Mouse (Mus musculus): Measurements from ENCODE around the gene AI467606. TPM values are rescaled to one million over a fixed set of nuclear protein-coding genes. Genes with fewer than 3 reads are reported as not detected.
A peak's percentile ranks its signal among the peaks of the same experiment; 100 is the strongest.

AI467606 gene
- polyA plus RNA-seq, 1 experiment from 2014 or later, result 1.0 TPM

DNA sequence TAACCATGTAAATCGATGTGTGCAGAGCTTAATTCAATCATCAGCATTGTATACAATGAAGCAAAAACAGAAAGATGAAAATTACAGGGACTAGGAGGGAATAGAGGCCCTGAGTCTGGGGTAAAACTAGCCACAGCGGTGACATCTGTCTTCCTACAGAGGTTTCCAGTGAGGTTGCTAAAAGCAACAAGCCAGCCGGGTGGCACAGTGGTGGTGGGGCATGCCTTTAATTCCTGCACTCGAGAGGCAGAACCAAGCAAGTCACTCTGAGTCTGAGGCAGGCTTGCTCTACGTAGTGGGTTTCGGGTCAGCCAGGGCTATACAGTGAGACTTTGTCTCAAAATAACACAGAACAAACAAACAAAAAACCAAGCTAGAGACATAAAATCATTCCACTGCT, 11.0 kb downstream of the AI467606 start:
- ATAC-seq (ENCODE audit: low FRiP score) (no peak), DNase-seq (ENCODE audit: low spot score) (no peak)
- no peaks in the 10 kb centered on the region for H3K27me3 ChIP-seq (ENCODE audit: control insufficient read depth, insufficient read depth, low read length)
- H3K9ac ChIP-seq (ENCODE audit: low read depth, low read length), result no peak overlapping the region
- H3K4me2 ChIP-seq (replicated peaks; ENCODE audit: low read depth, low read length), result no peak overlapping the region
- H3K4me1 ChIP-seq (replicated peaks; ENCODE audit: control insufficient read depth, insufficient read depth, low read length), result no peaks in the 10 kb centered on the region
- H3K36me3 ChIP-seq (ENCODE audit: control insufficient read depth, insufficient read depth, low read length), result no peaks in the 10 kb centered on the region
- H3K4me3 ChIP-seq (ENCODE audit: low read depth, low read length), result no peak overlapping the region
- 79% methylated on average over 6 of the region's 6 CpGs for WGBS
- H3K27ac ChIP-seq (ENCODE audit: low read depth, low read length), result no peak overlapping the region
- H3K9me3 ChIP-seq (ENCODE audit: control insufficient read depth, low read length), result no peaks in the 10 kb centered on the region

DNA sequence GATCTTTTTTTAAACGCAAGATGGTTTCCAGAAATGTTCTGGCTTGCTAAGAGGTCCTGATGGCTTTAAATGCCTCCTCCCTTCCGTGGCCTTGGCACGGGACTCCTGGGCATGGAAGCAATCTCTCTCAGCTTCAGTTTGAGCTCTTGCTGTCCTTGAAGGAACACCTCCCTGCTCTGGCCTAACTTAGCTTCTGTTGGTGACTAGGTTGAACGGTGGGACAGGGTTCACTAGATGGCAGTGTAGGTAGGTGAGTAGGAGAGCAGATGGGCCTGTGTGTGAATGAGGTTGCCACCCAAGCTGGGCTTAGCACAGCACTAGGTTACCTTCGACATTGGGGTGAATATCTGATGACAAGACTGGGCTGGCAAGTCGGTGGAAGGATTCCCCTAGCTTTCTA, 12.8 kb downstream of the AI467606 start:
- WGBS, result 65% methylated on average over 6 of the region's 6 CpGs
- H3K36me3 ChIP-seq (ENCODE audit: control insufficient read depth, insufficient read depth, low read length), result no peaks in the 10 kb centered on the region
- no peaks in the 10 kb centered on the region for H3K27me3 ChIP-seq (ENCODE audit: control insufficient read depth, insufficient read depth, low read length)
- no peak for ATAC-seq (ENCODE audit: low FRiP score)
- H3K4me3 ChIP-seq (ENCODE audit: low read depth, low read length), result no peak overlapping the region
- H3K9ac ChIP-seq (ENCODE audit: low read depth, low read length), result no peak overlapping the region
- H3K4me1 ChIP-seq (replicated peaks; ENCODE audit: control insufficient read depth, insufficient read depth, low read length), result no peaks in the 10 kb centered on the region
- H3K4me2 ChIP-seq (replicated peaks; ENCODE audit: low read depth, low read length), result no peak overlapping the region
- peak; percentile 15 for DNase-seq (ENCODE audit: low spot score)
- H3K9me3 ChIP-seq (ENCODE audit: control insufficient read depth, low read length), result no peaks in the 10 kb centered on the region
- H3K27ac ChIP-seq (ENCODE audit: low read depth, low read length), result no peak overlapping the region

- ATAC-seq (ENCODE audit: low FRiP score), result peak; percentile 89
- Histone ChIP-seq H3K9ac (ENCODE audit: low read depth, low read length) (peak overlapping the region; percentile 47; the same call in 1 of the 2 replicates), H3K9me3 (ENCODE audit: control insufficient read depth, low read length) (no peaks in the 10 kb centered on the region), H3K4me2 (replicated peaks; ENCODE audit: low read depth, low read length) (peak overlapping the region; percentile 20), H3K4me3 (ENCODE audit: low read depth, low read length) (no peak overlapping the region), H3K36me3 (ENCODE audit: control insufficient read depth, insufficient read depth, low read length) (no peaks in the 10 kb centered on the region), H3K27ac (ENCODE audit: low read depth, low read length) (0 out of 2 replicates have a peak overlapping the region, but pooled peaks have one; percentile 12), H3K4me1 (replicated peaks; ENCODE audit: control insufficient read depth, insufficient read depth, low read length) (no peaks in the 10 kb centered on the region), H3K27me3 (ENCODE audit: control insufficient read depth, insufficient read depth, low read length) (no peaks in the 10 kb centered on the region)
- peak; percentile 94 for DNase-seq (ENCODE audit: low spot score)
- 16% methylated on average over 17 of the region's 17 CpGs for WGBS
These were observed 13.6 kb downstream of the AI467606 start for GRCm38 (mm10) chr7:127104560-127105332.

DNA sequence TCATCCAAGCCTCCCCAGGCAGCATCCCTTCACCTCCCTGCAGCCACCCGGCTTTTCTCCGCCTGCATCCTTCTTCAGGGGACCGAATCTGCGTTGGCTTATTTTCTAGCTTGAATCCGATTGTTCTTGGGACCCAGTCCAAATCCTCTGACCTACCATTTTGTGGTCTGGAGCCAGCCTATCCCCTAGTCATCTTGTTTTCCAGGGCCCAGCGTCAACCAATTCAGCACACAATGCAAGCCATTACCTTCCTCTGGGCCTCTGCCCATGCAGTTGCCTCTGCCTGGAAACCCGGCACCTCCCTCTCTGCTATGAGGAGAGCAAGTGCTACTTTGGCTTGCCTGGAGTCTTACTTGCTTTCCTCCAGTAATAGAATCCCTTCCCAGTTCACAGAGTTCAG, 14.4 kb downstream of the AI467606 start:
- WGBS, result 76% methylated on average over 7 of the region's 7 CpGs
- Histone ChIP-seq H3K27me3 (ENCODE audit: control insufficient read depth, insufficient read depth, low read length) (no peaks in the 10 kb centered on the region), H3K4me3 (ENCODE audit: low read depth, low read length) (no peak overlapping the region), H3K36me3 (ENCODE audit: control insufficient read depth, insufficient read depth, low read length) (no peaks in the 10 kb centered on the region), H3K4me2 (replicated peaks; ENCODE audit: low read depth, low read length) (no peak overlapping the region), H3K9ac (ENCODE audit: low read depth, low read length) (no peak overlapping the region), H3K9me3 (ENCODE audit: control insufficient read depth, low read length) (no peaks in the 10 kb centered on the region), H3K27ac (ENCODE audit: low read depth, low read length) (no peak overlapping the region), H3K4me1 (replicated peaks; ENCODE audit: control insufficient read depth, insufficient read depth, low read length) (no peaks in the 10 kb centered on the region)
- DNase-seq (ENCODE audit: low spot score), result no peak
- ATAC-seq (ENCODE audit: low FRiP score), result no peak

DNA sequence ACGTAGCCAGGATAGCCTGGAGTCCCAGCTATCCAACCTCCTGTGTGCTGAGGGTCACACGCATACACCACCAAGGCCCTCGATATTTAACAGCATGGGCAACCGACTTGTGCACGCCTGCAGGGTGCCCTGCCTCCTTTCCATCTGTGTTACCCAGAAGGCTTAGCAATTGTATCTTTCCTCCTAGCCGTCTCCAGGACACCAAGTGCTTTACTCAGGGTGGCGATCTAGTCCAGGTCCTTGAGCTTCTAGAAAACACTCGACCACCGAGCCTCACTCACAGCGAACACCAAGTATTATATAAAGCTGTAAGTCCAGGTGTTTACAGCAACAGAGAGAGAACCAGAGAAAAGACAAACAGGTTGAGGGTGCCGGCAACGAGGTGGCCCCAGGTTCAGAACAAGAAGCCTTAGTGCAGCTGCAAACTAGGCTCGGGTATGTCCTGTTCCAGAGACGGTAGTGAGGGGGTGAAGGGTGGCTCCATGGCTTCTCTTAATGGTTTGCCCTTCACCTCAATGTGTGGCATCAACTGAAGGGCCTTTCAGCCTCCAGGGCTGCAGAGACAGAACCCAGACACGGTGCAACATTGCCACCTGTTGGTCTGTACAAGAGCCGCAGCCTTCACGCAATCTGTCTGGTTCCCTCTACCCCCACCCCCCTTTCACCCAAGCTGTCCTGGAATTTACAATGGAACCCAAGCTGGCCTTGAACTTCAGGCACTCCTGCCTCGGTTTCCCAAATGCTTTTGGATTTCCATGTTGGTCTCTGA, 19.3 kb downstream of the AI467606 start:
- H3K4me1 ChIP-seq (replicated peaks; ENCODE audit: control insufficient read depth, insufficient read depth, low read length), result no peaks in the 10 kb centered on the region
- no peak overlapping the region for H3K9ac ChIP-seq (ENCODE audit: low read depth, low read length)
- H3K27ac ChIP-seq (ENCODE audit: low read depth, low read length), result no peak overlapping the region
- no peak overlapping the region for H3K4me2 ChIP-seq (replicated peaks; ENCODE audit: low read depth, low read length)
- H3K27me3 ChIP-seq (ENCODE audit: control insufficient read depth, insufficient read depth, low read length), result no peaks in the 10 kb centered on the region
- H3K4me3 ChIP-seq (ENCODE audit: low read depth, low read length), result no peak overlapping the region
- DNase-seq (ENCODE audit: low spot score) (peak; percentile 86), ATAC-seq (ENCODE audit: low FRiP score) (peak; percentile 54)
- no peaks in the 10 kb centered on the region for H3K36me3 ChIP-seq (ENCODE audit: control insufficient read depth, insufficient read depth, low read length)
- WGBS, result 52% methylated on average over 18 of the region's 18 CpGs
- H3K9me3 ChIP-seq (ENCODE audit: control insufficient read depth, low read length), result no peaks in the 10 kb centered on the region

- Histone ChIP-seq H3K27me3 (ENCODE audit: control insufficient read depth, insufficient read depth, low read length) (no peaks in the 10 kb centered on the region), H3K27ac (ENCODE audit: low read depth, low read length) (no peak overlapping the region), H3K4me3 (ENCODE audit: low read depth, low read length) (no peak overlapping the region), H3K4me2 (replicated peaks; ENCODE audit: low read depth, low read length) (no peak overlapping the region), H3K9ac (ENCODE audit: low read depth, low read length) (no peak overlapping the region), H3K9me3 (ENCODE audit: control insufficient read depth, low read length) (no peaks in the 10 kb centered on the region), H3K36me3 (ENCODE audit: control insufficient read depth, insufficient read depth, low read length) (no peaks in the 10 kb centered on the region), H3K4me1 (replicated peaks; ENCODE audit: control insufficient read depth, insufficient read depth, low read length) (no peaks in the 10 kb centered on the region)
- ATAC-seq (ENCODE audit: low FRiP score) (no peak; the same call in 1 of the 2 replicates), DNase-seq (ENCODE audit: low spot score) (peak; percentile 63)
- WGBS, result 43% methylated on average over 6 of the region's 6 CpGs
These were observed 20.3 kb downstream of the AI467606 start for GRCm38 (mm10) chr7:127111461-127111860.

GRCm38 (mm10) chr7:127112251-127112841, 21.2 kb downstream of the AI467606 start:
- 84% methylated on average over 12 of the region's 12 CpGs for WGBS
- H3K36me3 ChIP-seq (ENCODE audit: control insufficient read depth, insufficient read depth, low read length), result no peaks in the 10 kb centered on the region
- H3K9me3 ChIP-seq (ENCODE audit: control insufficient read depth, low read length), result no peaks in the 10 kb centered on the region
- no peak overlapping the region for H3K27ac ChIP-seq (ENCODE audit: low read depth, low read length)
- H3K9ac ChIP-seq (ENCODE audit: low read depth, low read length), result no peak overlapping the region
- no peak overlapping the region for H3K4me2 ChIP-seq (replicated peaks; ENCODE audit: low read depth, low read length)
- H3K4me1 ChIP-seq (replicated peaks; ENCODE audit: control insufficient read depth, insufficient read depth, low read length), result no peaks in the 10 kb centered on the region
- no peak for DNase-seq (ENCODE audit: low spot score)
- no peak for ATAC-seq (ENCODE audit: low FRiP score)
- H3K4me3 ChIP-seq (ENCODE audit: low read depth, low read length), result no peak overlapping the region
- no peaks in the 10 kb centered on the region for H3K27me3 ChIP-seq (ENCODE audit: control insufficient read depth, insufficient read depth, low read length)

DNA sequence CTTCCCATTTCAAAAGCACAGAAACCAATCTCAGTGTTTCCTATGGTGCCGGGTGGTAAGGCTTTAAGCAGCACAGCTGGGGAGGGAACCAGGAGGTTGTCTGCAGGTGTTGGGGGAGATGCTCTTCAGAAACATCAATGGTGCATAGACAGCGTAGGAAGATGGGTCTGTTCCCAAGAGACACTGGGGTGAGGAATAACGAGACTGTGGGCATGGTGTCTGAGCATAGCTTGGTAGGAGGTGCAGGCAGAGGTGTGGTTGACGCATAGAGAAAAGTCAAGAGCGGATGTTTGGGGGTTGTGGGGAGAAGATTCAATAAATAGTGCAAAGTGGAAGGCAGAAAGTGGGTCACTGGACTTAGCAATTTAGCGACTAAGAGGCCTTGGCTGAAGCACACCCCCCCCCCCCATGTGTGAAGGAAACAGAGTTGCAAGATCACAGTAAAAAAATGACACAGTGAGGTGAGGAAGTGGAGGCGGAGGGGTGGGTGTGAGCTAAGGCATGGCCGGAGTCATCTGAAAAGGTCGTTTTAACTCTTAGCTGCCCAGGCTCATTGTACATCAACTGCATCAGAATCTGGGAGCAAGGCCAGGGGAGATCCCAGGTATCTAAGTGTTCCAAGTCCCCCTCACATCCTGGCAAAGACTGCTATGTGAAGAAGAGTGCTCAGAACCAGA, 21.9 kb downstream of the AI467606 start:
- H3K9me3 ChIP-seq (ENCODE audit: control insufficient read depth, low read length), result no peaks in the 10 kb centered on the region
- H3K9ac ChIP-seq (ENCODE audit: low read depth, low read length), result no peak overlapping the region
- WGBS, result 49% methylated on average over 9 of the region's 9 CpGs
- H3K4me1 ChIP-seq (replicated peaks; ENCODE audit: control insufficient read depth, insufficient read depth, low read length), result no peaks in the 10 kb centered on the region
- no peak overlapping the region for H3K4me2 ChIP-seq (replicated peaks; ENCODE audit: low read depth, low read length)
- H3K4me3 ChIP-seq (ENCODE audit: low read depth, low read length), result no peak overlapping the region
- no peaks in the 10 kb centered on the region for H3K36me3 ChIP-seq (ENCODE audit: control insufficient read depth, insufficient read depth, low read length)
- ATAC-seq (ENCODE audit: low FRiP score) (no peak), DNase-seq (ENCODE audit: low spot score) (no peak)
- H3K27ac ChIP-seq (ENCODE audit: low read depth, low read length), result no peak overlapping the region
- H3K27me3 ChIP-seq (ENCODE audit: control insufficient read depth, insufficient read depth, low read length), result no peaks in the 10 kb centered on the region
